Mouse (Mus musculus) urinary bladder, postnatal 4 days (tissue): ENCODE measurements around the gene Zfp641.

ENCODE experiments used
- DNase-seq, 2 experiments: peaks; one replicate each; pipeline ENCODE4 v3.0.0; 2021 to 2022; ENCODE audit warnings: low spot score in 2 of 2

Zfp641 gene

GRCm38 (mm10) chr15:98295628-98296551 is at the start of gene Zfp641:
TSS of gene Zfp641 (minus strand) at chr15:98296161.
- peak in 1 of 2 experiments; percentile 33 for DNase-seq

GRCm38 (mm10) chr15:98340887-98341286 is 44.9 kb upstream of the Zfp641 start, which contains the start of gene Olfr284:
TSS of gene Olfr284 (minus strand) at chr15:98340987.
- DNase-seq, result no peak

GRCm38 (mm10) chr15:98317177-98317724 is 21.3 kb upstream of the Zfp641 start, which contains the start of gene Olfr285:
TSS of gene Olfr285 (minus strand) at chr15:98317353.
- DNase-seq, result no peak

GRCm38 (mm10) chr15:98315703-98316102 is 19.7 kb upstream of the Zfp641 start:
- DNase-seq, result no peak

GRCm38 (mm10) chr15:98293651-98294050 is 2.3 kb downstream of the Zfp641 start:
- no peak for DNase-seq

- DNase-seq, result no peak
These were observed 7.4 kb downstream of the Zfp641 start for GRCm38 (mm10) chr15:98288566-98288965.

GRCm38 (mm10) chr15:98286418-98286817 is 9.5 kb downstream of the Zfp641 start:
- DNase-seq, result no peak

- DNase-seq, result no peak
These were observed 38.2 kb downstream of the Zfp641 start for GRCm38 (mm10) chr15:98257776-98258175.

GRCm38 (mm10) chr15:98257193-98257592 is 38.8 kb downstream of the Zfp641 start, which contains the start of gene H1fnt:
TSS of gene H1fnt (minus strand) at chr15:98257293.
- no peak for DNase-seq

GRCm38 (mm10) chr15:98256271-98256670 is 39.7 kb downstream of the Zfp641 start:
- DNase-seq, result no peak
